Mouse (Mus musculus) T-helper 1 cell (primary cell): ENCODE measurements around the gene Fopnl.

Experiments used
- in situ Hi-C: fragments of 300-600 bp; cut with MboI, MseI; formaldehyde crosslinking; loops from one replicate; pipeline ENCODE4 v1.15.1; 2025; ENCODE audit warnings: high pct_unique_total_duplicates

The Fopnl gene

DNA sequence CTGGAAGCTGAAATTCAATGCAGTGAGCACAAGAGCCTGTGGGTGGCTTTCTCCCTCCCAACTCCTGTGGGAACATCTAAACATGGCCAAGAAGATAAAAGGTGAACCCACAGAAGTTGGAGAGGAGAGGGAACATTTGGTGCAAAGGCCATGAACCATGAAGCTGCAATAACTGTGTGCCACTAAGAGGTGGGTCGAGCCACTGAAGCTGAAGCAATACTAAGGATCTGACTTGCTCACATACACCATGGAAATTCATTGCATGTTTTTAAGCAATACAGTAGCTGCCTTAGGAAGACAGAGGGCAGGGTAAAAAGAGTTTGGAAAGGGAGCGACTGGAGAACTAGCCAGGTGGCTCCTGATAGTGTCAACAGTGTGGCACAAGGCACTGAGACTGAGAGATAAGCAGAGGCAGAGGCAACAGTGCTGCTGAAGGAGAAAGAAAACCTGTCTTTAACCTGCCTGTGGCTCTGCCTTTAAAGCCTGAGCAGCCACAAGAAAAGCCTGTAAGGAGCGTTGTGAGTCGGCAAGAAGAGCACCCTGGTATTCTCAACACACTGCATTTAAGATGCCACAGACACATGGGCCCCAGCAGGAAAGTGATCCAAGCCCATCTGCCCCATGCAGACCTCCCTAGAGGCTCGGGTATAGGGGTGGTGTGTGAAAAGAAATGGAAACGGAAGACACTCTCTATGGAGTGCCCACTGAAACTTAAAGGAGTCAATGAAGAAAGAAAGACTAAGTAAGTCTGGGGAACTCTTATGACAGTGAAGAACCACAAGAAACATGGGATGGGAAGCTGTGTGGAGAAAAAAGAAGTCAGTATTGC is 8.7 kb downstream of the Fopnl start:
- in situ Hi-C loops = no loop called here

DNA sequence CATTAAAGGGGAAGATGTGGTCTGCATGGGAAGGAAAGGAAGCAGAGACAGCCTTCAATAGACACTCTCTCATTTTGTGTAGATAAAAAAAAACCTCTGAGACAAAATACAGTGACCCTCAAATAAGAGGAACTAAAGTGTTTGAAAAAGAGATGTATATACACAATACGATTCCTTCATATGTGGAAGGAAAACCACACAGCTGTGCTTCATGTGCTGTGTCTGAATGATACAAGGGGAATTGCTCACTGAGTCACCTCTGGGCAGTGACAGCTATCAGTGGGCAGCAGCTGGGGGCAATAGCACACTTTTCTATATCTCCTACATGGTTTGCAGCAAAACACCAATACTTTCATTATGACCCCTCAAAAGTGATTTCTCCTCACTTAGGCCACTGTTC is 9.8 kb downstream of the Fopnl start:
- in situ Hi-C loops = no loop called here

DNA sequence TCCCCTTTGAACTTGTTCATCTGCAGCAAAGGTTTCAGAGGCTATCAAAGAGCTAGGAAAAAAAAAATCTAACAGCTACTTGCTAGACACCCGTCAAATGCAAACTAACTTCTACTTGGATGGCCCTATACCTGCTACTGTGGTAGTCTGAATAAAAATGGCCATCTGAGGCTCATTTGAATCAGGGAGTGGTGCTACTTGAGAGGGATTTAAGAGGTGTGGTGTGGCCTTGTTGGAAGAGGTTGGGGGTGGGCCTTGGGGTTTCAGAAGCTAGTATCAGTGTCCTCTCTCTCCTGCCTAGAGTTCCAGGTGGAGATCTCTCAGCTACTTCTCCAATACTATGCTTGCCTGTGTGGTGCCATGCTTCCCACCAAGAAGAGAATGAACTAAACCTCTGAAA is 10.8 kb downstream of the Fopnl start:
- in situ Hi-C loops = no loop called here

DNA sequence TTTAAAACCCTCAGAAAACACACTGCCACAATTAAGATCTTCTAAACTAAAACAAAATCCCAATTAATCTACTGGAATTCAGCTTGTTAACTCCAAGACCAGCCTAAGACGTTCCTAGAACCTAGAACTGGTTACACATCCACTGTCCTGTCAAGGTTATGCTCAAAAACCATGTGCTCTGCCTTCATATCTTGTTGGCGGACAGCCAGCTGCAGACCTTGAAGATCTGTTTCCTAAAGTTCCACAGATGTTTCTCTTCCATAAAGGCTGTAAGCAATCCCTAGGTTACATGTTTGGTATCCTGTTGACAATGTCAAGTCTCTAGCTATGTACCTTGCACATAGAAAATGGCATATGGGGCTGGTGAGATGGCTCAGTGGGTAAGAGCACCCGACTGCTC is 12.4 kb downstream of the Fopnl start:
- in situ Hi-C loops = no loop called here

DNA sequence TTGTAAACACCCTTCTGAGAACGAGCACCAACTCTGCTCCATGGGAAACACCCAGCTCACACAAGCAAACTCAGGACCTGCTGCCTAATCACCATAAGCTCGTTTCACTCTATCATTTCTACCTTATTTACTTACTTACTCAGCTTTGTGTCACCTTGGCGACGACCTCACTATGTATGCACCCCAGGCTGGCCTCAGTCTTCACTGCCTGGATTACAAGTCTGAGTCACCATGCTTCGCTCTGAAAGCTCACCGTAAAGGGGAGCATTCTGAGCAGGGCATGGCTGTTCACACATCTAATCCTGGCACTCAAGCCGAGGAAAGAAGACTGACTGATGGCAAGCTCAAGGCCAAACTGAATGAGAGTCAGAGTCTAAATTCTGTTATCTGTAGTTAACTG is 13.5 kb downstream of the Fopnl start:
- in situ Hi-C loops = no loop called here

DNA sequence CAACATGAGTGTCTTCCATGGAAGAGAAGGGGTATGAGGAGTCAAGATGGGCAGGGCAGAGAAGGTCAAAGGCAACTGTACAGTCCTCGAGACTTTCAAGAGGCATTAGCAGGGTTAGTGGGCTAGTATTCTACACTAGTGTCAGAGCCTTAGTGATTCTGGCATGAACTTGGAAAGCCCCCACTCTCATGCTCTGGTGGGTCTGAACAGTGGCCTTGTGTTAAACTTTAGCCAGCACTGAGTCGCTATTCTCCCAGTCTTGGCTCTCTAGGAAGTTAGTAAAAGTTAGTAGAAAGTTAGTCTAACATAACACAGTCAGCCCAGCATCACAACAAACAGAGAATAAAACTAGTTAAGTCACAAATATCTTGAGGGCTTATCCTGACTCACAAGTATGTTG is 14.1 kb downstream of the Fopnl start:
- in situ Hi-C loops = no loop called here

DNA sequence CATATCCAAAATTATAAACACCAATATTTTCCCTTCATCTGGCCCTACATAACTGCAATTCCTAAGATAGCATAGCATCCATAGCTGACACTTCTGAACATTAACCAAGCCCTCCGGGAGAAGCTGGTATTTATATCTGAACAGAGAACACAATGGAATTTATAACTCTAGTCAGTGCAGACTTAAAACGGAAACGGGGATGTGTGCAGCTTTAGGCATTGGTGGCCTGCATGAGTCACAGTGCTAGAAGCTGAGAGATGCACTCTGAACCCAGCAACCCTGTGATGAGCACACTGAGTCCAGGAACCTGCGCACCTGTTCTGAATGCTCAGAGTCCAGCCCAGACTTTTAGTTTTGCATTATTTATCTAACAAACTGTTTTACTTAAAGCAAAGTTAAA is 18.7 kb downstream of the Fopnl start:
- in situ Hi-C loops = no loop called here

DNA sequence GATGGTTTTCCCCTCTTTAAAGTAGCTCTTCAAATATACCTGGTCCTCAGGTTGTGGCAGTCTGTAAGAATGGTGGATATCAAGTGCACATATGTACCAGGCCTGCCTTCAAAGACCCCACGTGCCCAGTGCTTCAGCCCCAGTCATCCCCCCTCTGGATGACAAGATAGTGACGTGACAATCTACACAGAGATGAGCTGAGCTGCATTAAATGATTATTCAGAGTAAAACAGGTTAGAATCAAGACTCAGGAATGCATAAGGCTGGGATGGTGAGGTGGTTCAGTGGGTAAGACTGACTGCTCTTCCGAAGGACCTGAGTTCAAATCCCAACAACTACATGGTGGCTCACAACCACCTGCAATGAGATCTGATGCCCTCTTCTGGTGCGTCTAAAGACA is 19.5 kb downstream of the Fopnl start:
- in situ Hi-C loops = no loop called here

DNA sequence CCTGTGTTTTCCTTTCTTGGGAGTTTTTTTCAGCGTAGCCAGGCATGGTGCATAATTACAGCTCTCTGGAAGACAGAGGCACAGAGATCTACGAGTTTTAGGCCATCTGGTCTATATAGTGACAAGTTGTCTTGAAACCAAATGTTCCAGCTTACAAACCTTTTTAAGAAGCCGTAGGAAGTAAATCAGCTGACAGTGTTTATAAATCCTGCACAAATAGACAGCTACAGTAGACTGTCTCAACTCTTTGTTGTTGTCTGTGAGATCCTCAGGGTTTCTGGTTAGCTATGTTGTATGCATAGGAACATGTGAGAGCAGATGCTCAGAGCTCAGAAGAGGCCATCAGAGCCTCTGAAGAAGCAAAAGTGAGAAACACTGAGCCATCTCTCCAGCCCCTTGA is 20.1 kb downstream of the Fopnl start:
- in situ Hi-C loops = no loop called here

DNA sequence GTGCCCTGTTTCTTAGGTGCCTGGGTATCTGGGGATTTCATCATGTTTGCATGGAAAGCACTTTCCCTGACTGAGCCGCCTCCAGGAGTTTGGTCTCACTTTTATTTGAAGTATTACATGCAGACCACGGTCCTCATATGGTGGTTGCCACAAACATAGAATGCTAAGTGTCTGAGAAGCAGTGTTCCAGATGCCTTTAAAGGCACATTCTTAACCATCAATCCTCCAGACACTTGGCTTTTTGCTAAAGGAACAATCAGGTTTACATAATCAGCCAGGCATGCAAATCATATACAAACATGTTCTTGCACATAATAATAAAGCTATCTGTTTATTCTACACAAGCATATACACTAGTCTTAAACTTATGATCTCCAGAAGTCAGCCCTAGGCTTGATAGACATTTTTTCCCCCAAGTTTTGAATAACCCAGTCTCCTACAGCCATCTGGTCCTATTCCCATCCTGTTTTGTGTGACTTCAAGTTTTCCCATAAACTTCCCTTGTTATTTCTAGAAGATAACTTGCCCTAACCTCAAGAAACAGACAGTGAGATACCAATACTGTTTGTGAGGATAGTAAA is 20.6 kb downstream of the Fopnl start:
- in situ Hi-C loops = no loop called here

DNA sequence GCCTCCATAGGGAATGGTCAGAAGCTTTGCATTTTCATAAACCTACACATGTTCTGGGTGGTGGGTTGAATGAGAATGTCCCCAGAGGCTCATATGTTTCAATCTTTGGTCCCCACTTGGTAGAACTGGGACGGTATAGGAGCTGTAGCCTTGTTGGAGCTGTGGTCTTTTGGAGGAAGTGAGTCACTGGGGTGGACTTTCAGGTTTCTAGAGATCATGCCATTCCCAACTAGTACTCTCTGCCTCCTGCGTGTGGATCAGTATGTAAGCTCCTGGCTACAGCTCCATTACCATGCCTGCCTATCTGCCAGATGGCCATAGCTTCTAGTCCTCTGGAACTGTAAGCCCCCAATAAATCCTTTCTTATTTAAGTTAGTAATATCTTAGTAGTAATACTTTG is 21.9 kb downstream of the Fopnl start:
- in situ Hi-C loops = no loop called here

DNA sequence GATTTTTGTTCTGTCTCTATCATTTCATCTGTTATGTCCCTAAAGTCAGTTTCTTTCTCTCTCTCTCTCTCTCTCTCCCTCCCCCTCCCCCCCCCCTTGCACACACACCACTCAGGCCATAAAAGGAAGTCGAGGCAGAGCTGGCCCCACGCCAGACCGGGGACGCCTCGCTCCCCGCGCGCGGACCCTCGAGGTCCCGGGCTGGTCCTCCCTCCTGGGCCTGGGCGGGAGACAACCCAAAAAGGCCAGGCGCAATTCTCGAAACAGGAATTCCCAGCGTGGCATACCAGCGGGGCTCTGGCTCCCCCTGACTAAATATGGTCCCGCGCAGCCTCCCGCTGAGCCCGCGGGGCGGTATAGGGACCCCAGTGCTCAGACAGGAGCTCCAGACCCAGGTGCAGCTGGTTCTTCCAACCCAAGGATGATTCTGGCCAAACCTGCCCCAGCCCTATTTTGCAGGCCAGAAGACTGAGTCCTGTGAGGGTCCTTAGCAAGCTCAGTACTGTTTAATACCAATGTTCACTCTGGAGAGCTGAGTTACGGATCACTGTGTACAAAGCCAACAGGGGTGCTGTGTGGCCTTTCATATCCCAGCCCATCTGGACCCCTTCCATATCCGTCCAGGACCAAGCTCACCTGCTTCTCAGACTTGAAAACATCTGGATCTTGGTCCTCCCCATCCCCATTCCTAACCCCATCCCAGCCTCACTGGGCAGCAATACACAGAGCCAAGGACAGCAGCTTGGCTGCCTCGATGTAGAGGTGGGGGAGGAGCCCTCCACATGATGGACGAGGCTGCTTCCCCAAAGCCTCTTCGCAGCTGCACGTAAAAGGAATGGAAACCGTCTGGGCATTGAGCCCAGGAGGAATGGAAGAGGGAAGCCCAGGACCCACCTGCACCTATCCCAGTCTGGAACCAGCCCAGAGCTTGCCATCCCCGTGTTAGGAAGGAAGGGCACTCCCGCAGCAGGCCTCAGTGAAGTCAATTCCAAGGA is 24.7 kb downstream of the Fopnl start:
- in situ Hi-C loops = no loop called here

DNA sequence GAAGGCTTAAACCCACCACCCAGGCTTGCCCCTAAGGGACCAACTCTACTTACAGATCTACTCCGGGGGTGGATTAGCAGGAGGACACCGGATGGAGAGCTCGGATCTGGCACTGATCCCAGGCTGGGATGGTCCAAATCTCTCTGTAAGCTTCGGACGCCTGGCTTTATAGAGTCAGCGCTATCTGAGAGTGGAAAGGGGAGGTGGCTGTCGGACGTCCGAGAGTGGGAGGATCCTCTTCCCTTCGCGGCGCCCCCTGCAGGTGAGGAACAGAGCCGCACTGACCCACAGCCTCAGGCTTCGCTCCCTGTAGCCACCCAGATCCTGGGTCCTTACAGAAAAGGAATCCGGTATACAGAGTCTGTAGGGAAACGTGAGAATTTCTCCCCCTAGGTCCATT is 26.0 kb downstream of the Fopnl start, which contains the start of gene Myh11:
Gene Myh11 (minus strand): TSS at position 150 of the 400 bp plus-strand sequence.
- in situ Hi-C loops = no loop called here

DNA sequence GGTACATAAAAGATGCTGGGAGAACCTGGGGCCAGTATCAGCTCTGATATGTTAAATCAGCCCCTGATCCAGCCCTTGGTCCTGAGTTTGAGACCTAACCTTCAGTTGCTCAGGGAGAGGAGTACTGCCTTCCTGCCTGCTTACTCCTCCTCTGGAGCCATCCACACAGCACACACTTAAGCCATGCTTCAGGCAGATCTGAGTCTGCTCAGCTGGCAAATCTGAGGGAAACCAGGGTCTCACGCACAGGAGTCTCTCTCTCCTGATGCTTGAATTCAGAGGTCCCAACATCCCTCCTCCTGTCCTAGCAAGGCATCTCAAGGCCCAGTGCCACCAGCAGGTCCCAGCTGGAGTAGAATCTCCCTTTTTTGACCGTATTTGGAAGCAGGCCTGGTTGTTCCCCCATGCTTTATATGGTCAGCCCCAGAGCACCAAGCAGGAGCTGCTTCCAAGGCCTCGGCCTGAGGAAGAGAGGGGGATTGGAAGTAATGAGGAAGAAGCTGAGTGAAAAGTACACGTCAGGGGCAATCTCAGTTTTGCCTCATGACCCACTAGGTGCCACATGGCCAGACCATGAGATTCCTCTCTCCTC is 44.7 kb downstream of the Fopnl start:
- in situ Hi-C loops = no loop called here

DNA sequence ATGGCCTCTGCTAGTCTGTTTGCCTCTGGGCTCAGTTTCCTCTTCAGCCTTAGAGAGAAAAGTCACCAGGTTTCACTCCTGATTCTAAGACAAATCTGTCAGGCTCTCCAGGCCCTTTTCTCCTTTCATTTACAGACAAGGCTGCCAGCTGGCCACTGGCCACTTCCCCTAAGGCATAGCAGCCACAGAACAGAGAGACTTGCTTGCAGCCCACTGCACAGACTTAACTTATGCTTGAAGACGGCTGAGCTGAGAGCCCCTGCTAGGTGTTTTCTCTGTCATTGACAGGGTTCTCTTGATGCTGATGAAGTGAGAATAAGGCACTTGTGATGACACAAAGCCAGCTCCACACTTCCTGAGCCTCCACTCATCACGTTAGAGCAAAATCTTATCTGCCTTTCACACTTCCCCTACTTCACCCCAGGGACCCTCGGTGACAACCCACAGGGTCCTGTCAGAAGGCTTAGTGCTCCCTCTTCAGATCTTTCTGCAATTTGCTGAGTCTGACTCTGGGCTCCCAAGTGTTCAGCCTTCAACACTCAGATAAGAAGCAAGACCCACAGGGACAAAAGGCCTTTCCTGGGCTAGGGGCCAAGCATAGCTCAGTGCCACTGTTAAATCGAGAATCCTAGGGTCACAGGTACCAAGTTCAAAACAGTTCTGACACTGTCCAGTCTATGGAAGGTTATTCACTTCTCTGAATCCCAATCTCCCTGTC is 51.8 kb downstream of the Fopnl start:
- in situ Hi-C loops = no loop called here

DNA sequence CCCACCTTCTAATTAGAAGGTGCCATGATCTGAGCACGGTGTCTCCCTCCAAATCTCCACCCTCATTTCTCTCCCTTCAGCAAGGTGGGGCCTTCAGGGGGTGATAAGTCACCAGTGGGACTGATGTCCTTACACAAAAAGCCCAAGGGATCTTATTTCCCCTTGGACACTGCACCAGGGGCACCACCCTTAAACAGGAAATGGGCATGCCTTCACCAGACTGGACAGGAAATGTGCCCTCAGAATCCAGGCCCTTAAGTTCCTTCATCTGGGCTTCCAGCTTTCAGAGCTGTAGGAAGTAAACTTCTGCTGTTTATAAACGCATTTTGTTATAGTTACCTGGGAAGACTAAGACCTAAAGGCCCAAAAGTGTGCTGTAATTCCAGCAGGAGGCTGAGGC is 52.7 kb downstream of the Fopnl start:
- in situ Hi-C loops = no loop called here

DNA sequence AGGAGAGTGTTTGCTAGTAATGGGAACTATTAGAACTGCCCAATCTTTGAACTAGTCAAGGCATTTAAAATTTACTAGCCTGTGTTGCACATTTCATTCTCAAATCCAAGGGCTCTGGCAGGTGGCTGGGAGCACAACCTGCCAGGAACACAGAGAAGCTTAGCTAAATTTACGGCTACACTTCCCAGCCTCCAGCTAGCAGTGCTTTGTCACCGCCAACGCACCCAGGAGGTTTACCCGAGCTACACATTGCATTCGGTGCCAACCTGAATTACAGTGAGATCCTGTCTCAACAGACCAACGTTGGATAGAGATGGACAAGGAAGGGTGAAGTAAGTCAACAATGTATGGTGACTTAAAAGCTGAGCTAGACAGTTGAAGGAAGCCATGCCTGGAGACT is 54.0 kb downstream of the Fopnl start:
- in situ Hi-C loops = no loop called here

DNA sequence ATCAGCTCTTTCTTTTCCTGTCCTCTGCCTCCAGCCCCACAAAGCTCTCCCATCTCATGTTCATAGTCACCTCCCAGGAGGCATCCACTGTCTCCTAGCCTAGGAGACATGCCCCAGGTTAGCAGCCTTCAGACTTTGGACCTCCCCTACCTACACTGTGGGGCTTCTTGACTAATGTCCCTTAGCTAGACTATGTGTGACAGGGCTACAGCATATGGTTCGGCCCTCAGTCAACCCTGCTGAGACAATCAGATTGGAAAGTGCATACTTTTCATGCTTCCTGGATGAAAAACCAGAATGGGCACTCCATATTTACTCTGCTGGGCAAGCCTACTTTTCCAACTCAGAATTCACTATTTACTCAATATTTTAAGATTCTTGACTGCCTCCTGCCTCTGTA is 54.8 kb downstream of the Fopnl start:
- in situ Hi-C loops = no loop called here

DNA sequence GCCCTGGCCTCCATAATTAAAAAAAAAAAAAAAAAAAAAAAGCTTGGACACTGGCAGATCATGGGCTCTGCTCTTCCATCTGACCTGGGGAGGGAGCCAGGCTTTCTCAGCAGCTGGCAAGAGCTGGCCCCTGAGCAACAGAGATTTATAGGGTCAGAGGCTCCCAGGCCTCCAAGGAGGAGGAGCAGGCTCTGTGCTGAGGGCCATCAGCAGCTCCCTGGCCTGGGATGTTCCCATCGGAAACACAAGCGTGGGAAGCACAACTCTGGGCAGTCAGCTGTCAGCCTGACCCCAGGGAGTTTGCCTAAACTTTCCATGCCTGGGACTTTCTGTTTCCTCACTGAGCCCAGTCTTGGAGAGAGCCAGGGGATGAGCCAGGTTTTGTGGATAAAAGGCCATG is 58.3 kb downstream of the Fopnl start:
- in situ Hi-C loops = no loop called here

DNA sequence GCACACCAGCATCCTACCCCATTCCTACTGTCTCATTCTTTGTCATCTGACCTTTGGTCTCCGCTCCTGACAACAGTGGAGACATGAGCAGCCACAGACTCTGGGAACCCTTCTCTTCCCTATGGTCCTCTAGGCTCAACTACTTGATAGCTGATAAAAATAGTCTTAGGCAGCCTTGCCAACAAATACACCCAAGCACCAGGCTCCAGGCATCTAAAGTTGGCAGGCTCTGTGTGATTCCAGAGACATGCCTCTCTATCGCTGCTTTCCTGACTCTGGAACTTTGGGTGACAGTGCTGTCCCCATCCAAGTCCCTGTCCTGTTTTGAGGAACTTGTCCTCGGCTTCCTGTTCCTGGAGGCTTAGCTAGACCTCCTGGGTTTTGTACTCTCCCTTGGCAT is 63.6 kb downstream of the Fopnl start:
- in situ Hi-C loops = no loop called here

DNA sequence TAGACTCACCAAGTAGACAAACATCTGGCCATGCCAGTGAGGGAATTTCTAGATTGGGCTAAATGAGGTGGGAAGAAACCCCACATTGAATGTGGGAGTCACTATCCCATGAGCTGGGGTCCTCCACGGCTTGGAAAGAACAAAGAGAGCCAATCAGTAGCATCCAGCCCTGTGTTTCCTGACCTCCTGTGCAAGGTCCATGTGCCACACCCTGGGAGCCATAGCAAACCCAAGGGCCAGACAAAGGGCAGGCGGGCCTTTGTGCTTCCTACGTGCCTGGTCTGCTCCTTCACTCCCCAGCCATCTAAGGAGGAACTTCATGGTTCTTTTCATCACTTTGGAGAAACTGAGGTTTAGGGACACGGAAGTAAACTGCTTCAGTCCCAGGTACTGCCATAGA is 64.3 kb downstream of the Fopnl start:
- in situ Hi-C loops = no loop called here
